Mouse (Mus musculus): Measurements from ENCODE around the gene Gpn2.

Gpn2 gene

DNA sequence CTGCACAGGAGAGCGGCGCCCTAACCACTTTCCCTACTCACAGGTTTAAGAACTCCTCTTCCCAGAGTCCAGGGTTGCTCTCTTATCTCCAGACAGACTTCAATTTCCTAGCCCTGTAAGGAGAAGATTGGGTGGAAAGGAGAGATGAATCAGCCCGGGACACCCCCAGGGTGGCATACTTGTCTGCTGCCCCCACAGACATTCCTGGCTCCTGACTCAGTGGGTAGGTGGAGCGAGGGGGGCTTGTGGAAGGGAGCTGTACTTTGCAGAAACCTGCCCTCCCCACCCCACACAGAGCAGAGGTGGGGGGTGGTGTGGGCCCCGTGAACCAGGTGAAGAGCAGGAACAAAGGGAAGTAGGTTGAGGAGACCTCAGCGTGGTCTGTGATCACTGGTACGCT, 11.4 kb downstream of the Gpn2 start:
- DNase-seq: no peak

DNA sequence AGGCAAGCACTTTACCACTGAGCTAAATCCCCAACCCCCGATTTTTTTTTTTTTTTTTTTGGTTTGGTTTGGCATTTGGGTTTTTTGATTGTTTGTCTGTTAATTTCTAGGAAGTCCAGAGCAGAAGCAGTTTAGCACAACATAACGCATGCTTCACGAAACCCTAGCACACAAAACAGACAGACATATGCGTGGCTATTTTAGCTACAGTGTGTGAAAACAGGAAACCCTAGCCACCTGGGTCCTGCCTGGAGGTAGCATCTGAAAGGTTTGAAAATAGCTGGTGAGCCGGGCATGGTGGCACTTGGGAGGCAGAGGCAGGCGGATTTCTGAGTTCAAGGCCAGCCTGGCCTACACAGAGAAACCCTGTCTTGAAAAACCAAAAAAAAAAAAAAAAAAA, 11.9 kb downstream of the Gpn2 start:
- no peak for DNase-seq

DNA sequence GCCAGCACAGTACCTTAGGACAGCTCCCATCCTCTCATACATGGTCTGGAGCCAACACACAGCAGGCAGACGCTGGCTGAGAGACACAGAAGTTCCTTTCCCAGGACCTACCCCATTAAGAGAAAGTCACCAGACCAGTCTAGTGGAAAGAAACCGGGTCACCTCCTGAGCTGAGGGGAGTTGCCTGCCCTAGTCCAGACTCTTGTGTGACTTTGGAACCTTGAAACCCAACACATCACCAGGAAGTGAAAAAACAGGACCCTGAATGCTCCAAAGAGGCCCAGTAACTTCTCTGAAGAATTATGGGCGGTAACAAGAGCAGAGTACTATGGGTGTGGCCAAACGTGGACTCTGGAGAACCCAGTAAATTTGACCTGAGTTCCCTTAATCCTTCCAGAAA, 14.5 kb downstream of the Gpn2 start:
- DNase-seq: no peak

DNA sequence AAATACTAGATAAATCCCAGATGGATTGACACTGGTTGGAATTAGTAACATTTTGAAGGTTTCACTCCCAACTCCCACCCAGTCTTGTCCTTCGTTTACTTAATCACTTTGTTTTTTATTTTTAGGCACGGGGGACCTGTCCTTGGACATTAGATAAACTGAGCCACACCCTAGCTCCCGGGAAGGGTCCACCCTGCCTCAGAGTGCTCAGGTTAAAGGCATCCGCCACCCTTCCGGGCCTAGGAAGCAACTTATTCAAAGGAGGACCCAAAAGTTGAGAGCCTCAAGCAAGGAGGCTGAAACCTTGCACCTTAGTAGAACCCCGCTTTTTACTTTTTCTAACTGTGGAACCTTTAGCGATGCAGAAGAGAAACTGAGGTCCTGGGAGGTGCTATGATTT, 15.0 kb downstream of the Gpn2 start:
- no peak for DNase-seq

DNA sequence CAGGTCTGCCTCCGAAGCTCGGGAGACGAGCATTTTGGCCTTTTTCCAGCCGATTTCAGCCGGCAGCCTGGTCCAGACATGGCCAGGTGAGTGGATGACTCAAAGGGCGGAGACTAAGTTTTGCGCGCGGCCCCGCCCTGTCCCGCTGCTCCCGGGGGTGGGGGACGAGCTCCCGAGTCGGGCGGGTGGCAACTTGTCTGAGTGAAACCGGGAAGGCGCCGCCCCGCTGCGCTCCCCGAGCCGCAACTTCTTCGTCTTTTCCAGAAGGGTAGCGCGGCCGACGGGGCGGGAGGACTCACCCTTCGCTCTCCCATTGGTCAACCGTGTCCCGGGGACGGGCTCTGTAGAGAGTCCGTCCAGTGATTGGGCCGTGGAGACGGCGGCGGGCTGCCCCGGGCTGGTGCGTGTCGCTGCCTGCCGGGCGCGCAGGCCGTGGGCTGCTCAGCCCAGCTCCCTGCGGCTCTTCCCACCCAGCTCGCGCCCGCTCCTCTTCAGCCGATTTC, 15.5 kb downstream of the Gpn2 start:
- DNase-seq: peak; percentile 91 to 95

DNA sequence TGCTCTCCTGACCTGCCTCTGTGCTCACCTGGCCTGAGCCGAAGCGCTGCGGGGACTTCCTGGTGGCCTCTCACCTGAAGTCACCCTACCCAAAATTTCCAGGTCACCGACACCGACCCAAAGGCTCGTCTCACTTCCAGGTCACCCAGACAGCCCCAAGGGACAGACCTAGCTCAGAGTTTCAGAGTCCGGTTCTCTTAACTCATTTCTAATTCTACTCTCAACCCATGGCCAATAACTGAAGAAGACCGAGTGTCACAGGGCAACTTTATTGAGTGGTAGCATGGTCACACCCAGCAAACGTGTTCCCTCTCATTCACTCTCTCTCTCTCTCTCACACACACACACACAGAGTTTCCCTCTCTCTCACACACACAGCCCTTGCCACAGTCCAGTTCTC, 16.1 kb downstream of the Gpn2 start:
- no peak for DNase-seq

DNA sequence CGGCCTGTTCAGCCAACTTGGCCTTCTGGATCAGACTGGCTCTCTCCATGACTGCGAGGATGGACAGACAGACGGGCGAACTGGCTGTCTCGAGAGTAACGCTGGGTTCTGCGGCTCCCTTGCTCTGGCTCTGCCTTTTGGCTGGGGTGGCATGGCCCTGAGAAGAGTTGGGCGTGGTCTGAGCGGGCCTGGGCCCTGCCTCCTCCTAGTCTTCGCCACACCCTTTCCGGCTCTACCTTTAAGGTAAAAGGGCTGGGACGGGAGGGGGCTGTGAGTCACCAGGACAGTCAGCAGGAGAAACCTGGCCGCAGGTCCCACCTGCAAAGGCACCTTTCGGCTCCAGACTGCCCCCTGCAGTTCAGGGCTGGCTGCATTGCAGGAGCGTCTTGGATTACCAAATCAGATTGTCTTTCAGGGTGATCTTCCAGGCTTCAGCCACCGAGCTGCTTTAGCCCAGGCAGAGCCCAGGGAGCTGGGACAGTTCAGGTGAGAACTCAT, 17.6 kb downstream of the Gpn2 start, which contains the start of gene Sfn:
Gene Sfn, minus strand, starts transcription at position 448 of the 498 bp plus-strand sequence.
- peak; percentile 84 to 89 for DNase-seq

DNA sequence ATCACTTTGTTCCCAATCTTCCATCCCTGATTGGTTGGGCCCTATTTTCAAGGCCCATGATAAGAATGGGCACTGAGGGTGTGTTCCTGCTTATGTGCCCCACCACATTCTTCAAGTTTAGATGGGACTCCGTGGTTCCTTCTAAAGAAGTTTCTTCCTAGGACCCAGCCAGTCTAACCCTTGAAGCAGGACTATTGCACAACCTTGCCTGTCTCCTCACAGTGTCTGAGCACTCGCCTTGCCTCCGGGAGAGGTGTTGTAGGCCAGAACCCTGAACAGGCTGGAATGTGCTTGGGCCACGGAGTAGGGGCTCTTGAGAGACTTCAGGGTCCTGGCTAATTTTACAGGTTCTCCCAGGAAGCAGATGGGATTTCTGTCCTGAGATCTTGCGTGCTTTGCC, 18.9 kb downstream of the Gpn2 start:
- DNase-seq: no peak

DNA sequence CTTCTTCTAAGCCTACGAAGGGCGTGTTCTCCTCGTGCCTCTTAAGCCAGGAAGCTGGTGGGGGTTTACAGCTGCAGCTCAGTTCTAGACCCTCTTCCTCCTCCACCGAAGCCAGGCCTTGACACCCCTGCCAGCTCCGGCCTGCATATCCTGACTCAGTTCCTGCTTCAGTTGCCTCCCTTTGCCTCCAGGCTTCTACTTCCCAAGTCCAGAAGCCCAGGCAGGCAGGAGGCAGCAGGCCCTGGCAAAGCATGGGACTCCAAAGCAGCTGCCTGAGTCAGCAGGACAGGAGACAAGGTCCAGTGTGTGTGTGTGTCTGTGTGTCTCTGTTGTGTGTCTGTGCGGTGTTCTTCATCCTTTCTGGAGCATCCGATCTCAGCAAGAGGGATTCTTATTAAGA, 20.0 kb downstream of the Gpn2 start:
- peak in 1 of 2 experiments; percentile 22 for DNase-seq

DNA sequence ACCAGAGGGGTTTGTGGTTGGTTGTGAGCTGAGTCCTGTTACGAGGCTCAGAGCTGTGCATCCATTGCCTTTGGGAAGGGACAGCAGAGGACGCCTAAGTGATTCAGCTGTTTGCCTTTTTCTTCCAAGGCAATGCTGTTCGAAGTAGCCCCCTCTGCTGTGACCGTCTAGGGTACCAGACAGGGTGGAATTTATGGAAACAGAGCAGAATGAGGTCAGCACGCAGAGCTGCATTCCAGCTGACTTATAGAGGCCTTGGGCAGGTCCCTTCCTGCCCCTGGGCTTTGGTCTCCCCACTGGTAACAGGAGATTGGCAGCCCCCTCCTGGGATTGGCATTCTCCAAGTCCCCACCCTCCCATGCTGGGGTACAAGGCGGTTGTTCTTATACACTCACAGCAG, 20.7 kb downstream of the Gpn2 start:
- no peak for DNase-seq

DNA sequence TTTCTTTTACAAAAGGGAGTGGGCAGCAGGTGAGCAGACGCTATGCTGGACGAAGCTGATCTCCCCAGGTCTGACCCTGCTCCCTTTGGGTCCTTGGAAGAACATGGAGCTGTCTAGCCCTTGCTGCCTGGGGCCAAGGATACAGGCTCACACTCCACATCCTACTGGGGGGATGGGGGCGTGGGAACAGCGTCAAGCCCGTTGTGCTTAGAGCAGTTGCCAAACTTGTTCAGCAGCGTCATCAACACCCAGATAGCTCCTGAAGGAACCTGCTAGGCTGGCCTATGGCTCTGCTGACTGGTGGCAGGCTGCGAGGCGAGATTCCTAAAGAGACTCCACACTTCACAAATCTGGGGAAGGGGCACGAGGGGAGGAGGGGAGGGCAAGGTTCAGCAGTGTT, 21.2 kb downstream of the Gpn2 start:
- DNase-seq: peak in 1 of 2 experiments; percentile 45

DNA sequence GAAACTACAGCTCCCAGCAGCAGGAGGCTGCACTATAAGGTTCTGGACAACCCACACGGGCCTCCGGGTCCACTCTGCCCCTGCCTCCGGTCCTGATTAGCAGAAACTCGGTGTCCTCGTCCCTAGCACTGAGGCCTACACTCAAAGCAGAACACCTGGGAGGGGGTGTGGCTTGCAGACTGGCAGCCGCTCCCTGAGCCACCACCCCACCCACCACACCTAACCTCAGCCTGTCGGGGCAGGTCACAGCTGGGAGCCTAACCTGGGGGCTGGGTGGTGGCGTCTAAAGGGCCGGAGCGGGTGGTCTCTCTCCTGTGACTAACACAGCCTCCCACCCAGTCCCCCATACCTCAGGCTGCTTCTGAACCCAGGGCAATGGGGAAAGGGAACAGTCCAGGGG, 23.1 kb downstream of the Gpn2 start:
- no peak for DNase-seq

DNA sequence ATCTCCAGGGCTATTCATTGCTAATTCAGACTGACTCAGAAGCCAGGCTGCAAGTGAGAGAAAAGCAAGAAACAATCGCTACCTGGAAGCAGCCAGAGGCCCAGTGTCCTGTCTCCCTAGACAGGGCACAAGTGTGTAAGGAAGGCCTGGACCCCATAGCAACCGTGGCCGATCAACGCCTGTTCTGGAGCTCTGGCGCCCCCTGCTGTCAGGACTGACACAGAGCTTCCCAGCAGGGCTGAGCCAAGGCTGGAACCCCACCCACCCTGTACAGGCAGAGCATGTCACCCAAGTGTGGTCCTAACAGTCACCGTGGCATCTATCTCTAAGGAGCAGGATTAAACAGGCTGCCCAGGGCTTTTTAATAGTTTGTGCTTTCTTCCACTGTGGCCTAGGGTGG, 25.6 kb downstream of the Gpn2 start:
- peak; percentile 92 to 93 for DNase-seq

DNA sequence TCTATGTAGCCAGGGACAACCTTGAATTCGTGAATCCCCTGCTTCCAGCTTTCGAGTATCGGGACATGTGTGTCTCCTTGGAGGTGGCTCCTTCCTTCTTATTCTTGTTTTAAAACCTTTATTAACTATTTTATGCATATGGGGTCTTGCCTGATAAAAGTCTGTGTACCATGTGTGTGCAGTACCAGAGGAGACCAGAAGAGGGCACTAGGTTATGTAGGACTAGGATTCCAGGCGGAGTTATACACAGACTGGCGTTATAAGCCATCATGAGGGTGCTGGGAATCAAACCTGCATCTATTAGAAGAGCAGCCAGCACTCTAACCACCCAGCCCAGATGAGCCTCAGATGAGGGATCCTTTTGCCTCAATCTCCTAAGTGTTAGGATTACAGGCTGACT, 27.7 kb downstream of the Gpn2 start:
- no peak for DNase-seq

DNA sequence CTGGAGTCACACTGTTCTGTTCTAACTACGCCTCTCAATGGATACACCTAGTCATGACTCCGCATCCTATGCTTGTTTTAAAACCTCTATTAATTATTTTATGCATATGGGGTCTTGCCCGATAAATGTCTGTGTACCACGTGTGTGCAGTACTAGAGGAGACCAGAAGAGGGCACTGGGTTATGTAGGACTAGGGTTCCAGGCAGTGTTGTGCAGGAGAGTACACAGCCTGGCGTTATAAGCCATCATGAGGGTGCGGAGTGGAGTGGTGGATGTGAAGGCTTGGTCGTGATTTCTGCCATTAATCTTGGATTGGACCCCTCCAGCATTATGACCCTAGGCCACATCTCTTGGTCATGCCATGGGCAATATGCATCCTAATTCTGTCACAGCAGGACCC, 28.3 kb downstream of the Gpn2 start:
- DNase-seq: no peak

DNA sequence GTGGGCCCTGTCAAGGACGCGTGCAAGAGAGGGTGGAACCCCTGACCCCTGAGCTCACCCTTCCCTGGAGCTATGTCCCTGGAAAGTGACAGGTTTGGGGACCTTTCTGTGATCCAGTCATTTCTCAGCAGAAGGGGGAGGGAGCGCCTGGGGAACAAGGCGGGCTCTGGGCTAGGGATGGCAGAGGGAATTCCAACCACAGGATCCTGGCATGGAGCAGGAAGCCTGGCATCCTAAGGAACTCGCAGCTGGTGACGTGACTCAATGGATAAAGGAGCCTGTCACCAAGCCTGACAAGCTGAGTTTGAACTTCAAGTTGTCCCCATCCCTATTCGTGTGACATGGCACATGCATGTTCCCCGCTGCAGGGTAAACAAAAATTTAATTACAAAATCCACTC, 28.9 kb downstream of the Gpn2 start:
- no peak for DNase-seq

DNA sequence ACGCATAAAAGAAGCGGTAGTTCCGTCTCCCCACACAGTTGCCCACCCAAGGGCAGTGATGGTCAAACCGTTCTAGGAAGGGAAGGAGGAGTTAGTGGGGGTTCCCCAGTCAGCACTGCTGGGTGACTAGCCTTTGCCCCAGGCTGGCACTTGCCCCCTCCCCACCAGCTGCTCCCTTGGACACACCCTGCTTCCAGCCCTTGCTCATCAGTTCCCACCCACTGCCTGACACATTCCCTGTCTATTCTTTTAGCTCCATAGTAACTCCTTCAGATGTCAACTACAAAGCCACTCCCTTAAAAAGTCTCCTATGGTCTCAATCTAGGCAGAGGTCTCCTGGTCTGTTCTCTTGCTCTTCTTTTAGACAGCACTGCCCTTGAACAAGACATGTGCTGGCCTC, 29.7 kb downstream of the Gpn2 start:
- DNase-seq: no peak

DNA sequence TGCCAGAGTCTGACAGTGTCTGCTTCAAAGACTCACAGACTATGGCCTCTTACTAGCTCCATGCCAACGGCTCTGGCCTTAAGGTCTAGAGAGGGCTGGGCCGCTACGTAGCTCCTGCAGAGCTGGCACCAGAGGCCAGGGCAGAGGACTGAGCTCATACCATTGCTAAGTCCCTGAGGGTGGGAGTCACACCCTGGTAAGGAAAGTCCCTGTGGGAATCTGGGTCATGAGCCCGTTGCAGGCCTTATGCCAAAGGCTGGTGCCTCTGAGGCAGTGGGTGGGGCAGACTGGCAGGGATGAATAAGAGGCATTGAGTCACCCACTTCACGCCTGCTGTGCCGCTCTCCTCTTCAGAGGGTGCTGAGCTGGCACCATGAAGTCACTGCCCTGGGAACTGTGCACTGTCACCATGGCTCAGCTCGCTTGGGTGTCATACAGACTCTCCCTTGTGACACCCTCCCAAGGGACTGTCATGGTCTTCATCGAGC, 30.2 kb downstream of the Gpn2 start:
- no peak for DNase-seq

DNA sequence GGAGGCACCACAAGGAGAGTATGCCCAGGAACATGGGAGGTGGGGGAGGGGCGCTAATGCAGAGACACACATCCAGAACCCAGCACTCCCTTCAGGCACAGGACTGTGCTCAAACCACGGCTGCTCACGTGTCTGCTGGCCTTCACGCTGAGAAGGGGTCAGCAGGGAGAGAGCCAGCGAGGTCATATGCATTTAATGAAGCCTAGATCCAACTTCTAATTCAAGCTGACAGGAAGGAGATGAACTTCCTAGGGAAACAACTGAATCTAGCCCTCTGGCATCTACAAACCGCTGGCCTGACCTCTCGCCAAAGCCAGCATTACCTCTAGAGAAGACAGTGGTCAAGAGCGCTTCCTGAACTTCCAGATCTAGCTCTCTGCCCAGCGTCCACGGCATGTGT, 31.3 kb downstream of the Gpn2 start:
- DNase-seq: peak in 1 of 2 experiments; percentile 35

DNA sequence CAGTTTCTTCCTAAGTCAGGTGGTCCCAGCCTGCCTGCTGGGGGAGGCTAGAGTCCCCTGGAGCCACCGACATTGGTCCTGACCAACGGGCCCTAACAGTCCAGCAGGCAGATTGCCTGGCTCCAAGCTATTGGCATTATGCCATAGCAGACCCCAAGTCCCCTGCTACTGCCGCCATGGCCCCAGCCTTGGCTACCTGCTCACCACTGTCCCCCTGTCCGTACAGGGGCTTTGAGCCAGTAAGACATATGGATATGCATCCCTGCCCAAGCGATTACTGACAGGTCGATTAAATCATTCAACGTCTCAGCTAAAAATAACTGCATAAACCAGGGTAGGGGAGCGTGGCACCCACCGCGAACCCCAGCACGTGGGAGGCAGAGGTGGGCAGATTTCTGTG, 33.8 kb downstream of the Gpn2 start:
- DNase-seq: no peak

DNA sequence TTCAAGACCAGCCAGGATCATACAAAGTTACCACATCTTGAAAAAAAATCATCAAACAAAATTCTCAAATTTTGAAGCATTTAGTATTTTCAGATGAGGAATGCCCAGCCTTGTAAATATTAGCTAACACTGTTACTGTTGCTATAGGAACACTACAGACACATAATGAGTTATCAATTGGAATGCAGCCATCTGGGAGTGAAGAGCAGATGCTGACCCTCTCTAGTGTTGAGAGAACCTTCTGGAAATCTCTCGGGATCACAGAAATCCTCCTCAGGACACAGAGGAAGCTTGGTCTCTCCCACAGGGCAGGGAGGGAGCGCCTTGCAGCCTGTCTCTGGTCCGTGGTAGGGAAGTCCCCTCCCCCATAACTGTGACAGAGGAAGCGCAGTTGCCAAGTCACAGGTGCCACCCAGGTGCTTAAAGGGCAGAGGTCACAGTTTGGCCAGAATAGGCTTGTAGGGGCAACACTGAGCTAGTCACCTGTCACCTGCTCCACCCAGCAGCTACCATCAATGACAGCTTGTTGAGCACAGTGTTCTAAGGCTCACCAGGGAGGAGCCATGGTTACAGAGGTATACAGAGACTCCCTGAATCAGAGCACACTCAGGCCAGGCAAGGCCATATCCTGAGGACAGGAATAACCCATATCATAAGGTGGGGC, 35.4 kb downstream of the Gpn2 start:
- DNase-seq: no peak

DNA sequence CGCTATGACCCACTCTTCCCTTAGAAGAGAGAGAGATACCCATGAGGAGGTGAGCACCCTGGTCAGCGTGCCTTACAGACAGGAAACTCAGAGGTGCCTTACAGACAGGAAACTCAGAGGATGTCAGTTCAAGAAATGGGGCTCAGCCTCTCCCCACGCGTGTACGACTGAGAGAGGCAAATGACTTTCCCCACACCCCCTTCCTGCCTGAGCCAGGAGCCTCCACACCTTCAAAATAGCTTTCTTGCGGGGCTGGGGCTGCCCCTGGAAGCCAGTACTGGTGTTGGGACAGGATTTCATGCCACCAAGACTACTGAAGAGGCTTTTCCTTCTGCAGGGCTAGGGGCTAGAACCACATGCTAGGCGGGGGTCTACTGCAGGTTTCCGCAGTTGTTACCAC, 36.5 kb downstream of the Gpn2 start:
- DNase-seq: no peak

DNA sequence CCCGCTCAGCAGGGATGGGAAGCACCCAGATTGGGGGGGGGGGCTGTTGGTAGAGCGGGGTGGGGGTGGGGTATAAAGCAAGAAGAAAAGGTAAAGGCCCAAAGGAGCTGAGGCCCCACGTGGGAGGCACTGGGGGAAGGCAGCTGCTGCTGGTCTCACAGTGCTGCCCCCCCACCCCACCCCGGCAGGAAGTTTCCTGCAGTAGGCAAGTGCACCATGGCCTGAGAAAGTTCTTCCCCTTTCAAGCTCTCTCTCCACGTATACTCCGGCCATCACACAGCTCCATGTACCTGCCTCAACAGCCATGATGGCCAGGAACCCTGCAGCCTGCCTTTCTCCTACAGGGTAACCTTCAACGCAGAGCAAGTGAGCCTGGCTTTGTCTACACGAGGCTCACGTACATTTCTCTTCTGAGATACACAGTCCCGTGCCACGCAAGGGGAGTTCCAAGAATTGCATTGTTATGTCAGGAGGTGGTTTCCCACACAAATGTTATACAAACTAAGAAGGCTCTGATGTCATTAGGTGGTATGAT, 38.1 kb downstream of the Gpn2 start:
- no peak for DNase-seq

DNA sequence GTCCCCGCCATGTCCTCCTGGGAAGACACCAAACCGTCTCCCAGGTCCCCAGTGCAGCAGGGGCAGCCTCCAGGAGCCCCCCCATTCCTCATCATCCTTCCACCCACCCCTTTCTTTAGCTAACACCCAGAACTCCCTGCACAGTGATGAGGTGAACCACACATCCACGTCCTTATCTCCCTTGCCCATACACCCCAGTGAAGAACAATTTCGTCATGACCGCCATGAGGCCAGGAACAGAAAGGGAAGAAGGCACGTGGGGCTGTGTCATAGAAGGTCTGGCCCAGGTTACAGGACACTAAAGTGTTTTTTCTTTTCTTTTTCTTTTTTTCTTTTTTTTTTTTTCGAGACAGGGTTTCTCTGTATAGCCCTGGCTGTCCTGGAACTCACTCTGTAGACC, 40.7 kb downstream of the Gpn2 start:
- DNase-seq: no peak

DNA sequence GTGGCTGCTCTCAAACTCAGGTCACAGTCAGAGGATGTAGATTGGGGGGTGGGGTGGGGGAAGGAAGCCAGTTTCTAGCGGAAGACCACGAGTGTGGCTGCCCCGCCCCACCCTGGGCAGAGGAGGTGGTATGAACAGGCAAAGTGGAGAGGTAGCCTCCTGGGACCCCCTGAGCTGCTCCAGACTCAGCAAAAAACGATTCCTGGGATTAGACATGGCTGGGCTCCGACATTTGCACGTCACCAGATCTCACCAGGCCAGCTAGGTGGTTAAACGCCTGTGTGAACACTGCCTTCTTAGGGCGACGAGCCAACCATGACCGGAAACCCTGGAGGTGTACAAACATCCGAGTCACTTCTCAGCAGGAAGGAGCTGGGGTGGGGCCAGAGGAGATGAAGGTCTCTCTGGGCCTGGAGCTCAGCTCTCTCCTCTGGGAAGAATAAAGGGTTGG, 41.5 kb downstream of the Gpn2 start:
- peak; percentile 80 to 87 for DNase-seq
